Mouse (Mus musculus): Measurements from ENCODE around the gene Hbb-y. TPM values are rescaled to one million over a fixed set of nuclear protein-coding genes. Genes with fewer than 3 reads are reported as not detected.

Gene Hbb-y
- not detected for total RNA-seq (2023)

DNA sequence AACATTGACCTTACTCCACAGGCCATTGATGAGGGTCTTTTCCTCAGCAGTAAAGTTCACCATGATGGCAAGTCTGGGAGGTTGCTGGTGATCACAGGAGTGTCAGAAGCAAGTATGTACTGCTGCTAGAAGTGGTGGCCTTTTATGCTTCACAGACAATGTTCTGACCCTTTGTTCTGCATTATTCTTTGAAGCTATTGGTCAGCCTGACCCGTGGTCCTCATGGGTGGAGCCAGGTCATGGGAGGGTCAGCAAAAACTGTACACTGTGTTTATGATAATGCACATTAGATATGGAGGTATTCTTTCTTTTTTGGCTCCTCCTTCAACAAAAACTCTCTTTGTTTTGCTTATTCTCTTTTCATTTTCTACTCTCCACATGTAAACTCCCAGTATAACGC, at the start of gene Hbb-y:
Gene Hbb-y, minus strand, starts transcription at position 127 of the 400 bp plus-strand sequence.

GRCm38 (mm10) chr7:103894385-103894784, 41.4 kb upstream of the Hbb-y start, which contains the start of gene Olfr64:
Gene Olfr64, minus strand, starts transcription at chr7:103894485.

DNA sequence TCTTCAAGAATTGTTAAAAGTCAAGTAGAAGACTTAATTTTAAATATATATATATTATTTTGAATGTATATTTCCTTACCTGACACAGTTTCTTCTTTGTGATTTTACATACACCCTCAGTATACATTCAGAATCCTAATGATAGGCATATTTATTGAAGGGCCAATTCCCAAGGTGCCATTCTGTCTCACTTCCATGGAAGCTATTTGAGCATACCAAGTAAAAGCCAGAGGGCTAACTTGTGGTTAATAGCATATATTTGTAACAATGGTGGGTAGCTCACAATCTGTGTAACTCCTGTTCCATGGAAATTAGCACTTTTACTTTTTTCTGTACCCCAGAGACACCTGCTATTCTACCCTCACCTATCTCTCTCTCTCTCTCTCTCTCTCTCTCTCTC, 33.1 kb upstream of the Hbb-y start, which contains the start of gene Olfr66:
Gene Olfr66, minus strand, starts transcription at position 101 of the 400 bp plus-strand sequence.

DNA sequence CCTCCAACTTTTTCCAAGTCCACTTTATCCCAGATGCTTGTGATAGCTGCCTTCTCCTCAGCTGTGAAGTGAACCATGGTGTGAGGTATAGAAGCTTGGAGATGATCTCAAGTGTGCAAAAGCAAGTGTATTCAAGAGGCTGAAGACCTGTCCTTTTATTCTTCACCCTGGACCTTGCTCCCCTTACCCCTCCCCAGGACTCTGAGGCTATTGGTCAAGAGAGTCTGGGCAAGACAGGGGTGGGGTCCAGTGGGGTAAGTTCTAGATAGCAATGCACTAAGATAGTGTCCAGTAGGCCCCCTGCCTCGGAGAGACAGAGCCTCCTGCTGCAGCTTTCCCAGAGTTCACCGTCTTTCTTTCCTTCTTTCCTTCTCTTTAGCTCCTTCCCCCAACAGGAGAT, 10.0 kb downstream of the Hbb-y start, which contains the start of gene Hbb-bh1:
Gene Hbb-bh1, minus strand, starts transcription at position 131 of the 400 bp plus-strand sequence.

DNA sequence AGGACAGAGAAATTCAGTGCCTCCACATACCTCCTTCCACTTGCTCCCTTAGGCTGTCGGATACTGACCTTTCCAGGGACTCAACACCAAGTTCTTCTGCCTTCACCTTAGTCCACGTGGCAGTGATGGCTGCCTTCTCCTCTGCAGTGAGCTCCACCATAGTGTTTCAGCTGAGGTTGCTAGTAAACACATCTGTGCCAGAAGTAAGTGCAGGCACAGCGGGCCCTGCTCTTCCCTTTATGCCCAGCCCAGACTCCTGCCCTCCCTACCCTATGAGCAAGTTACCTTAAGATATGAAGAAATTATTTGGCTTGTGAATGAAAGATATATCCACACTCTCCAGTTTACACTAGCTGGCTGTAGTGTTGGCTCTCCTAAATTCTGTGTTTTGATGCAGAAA, 12.7 kb downstream of the Hbb-y start, which contains the start of gene Hbb-bh2:
Gene Hbb-bh2, minus strand, starts transcription at position 253 of the 400 bp plus-strand sequence.

GRCm38 (mm10) chr7:103827808-103828207, 25.2 kb downstream of the Hbb-y start, which contains the start of gene Hbb-bs:
Gene Hbb-bs, minus strand, starts transcription at chr7:103828096.

GRCm38 (mm10) chr7:103813766-103814165, 39.2 kb downstream of the Hbb-y start, which contains the start of gene Hbb-bt:
Gene Hbb-bt, minus strand, starts transcription at chr7:103813996.

Other genes with a start within 250 kb of the Hbb-y start
- gene Olfr620, start 240.7 kb downstream of the Hbb-y start, total RNA-seq (2023) = not detected
- not detected for gene Olfr622, start 210.5 kb downstream of the Hbb-y start, total RNA-seq (2023)
- not detected for gene Olfr623, start 189.5 kb downstream of the Hbb-y start, total RNA-seq (2023)
- gene Olfr624, start 182.0 kb downstream of the Hbb-y start, total RNA-seq (2023) = not detected
- not detected for gene Olfr625-ps1, start 170.5 kb downstream of the Hbb-y start, total RNA-seq (2023)
- not detected for gene Olfr243, start 138.5 kb downstream of the Hbb-y start, total RNA-seq (2023)
- gene Olfr628, start 122.8 kb downstream of the Hbb-y start, total RNA-seq (2023) = not detected
- not detected for gene Olfr629, start 108.3 kb downstream of the Hbb-y start, total RNA-seq (2023)
- gene Olfr630, start 95.9 kb downstream of the Hbb-y start, total RNA-seq (2023) = not detected
- gene Olfr69, start 81.6 kb downstream of the Hbb-y start, total RNA-seq (2023) = not detected
- gene Olfr68, start 73.5 kb downstream of the Hbb-y start, total RNA-seq (2023) = not detected
- not detected for gene Olfr67, start 61.4 kb downstream of the Hbb-y start, total RNA-seq (2023)
- gene Hbb-bt, start 39.2 kb downstream of the Hbb-y start, total RNA-seq (2023) = 1 to 10 TPM; 2.3 to 5.7 TPM
- gene Hbb-bs, start 25.1 kb downstream of the Hbb-y start, total RNA-seq (2023) = 10 to 100 TPM; 12.5 to 53.2 TPM
- not detected for gene Hbb-bh2, start 12.7 kb downstream of the Hbb-y start, total RNA-seq (2023)
- gene Hbb-bh1, start 10.1 kb downstream of the Hbb-y start, total RNA-seq (2023) = not detected
- gene Olfr66, start 33.0 kb upstream of the Hbb-y start, total RNA-seq (2023) = not detected
- not detected for gene Olfr64, start 41.3 kb upstream of the Hbb-y start, total RNA-seq (2023)
- not detected for gene Olfr65, start 50.3 kb upstream of the Hbb-y start, total RNA-seq (2023)
- gene Olfr631, start 75.6 kb upstream of the Hbb-y start, total RNA-seq (2023) = not detected
- not detected for gene Olfr632, start 81.1 kb upstream of the Hbb-y start, total RNA-seq (2023)
- not detected for gene Olfr633, start 91.2 kb upstream of the Hbb-y start, total RNA-seq (2023)
- gene Olfr635, start 117.9 kb upstream of the Hbb-y start, total RNA-seq (2023) = not detected
- gene Olfr638, start 145.5 kb upstream of the Hbb-y start, total RNA-seq (2023) = not detected
- gene Olfr639, start 164.1 kb upstream of the Hbb-y start, total RNA-seq (2023) = under 1 TPM; 0.09 to 0.12 TPM
- gene Olfr640, start 172.4 kb upstream of the Hbb-y start, total RNA-seq (2023) = not detected
- not detected for gene Olfr641, start 182.2 kb upstream of the Hbb-y start, total RNA-seq (2023)
- not detected for gene Olfr642, start 199.4 kb upstream of the Hbb-y start, total RNA-seq (2023)
- not detected for gene 4930516K23Rik, start 208.2 kb upstream of the Hbb-y start, total RNA-seq (2023)
- gene Olfr644, start 218.7 kb upstream of the Hbb-y start, total RNA-seq (2023) = not detected
- not detected for gene Olfr645, start 232.2 kb upstream of the Hbb-y start, total RNA-seq (2023)

All from T-cell, adult 66 days (primary cell).